Mouse (Mus musculus) forelimb bud, embryonic 11.5 days (tissue): ENCODE measurements around the gene Vangl1.
A peak's percentile ranks its signal among the peaks of the same experiment; 100 is the strongest.

ENCODE experiments used
- DNase-seq: peaks from one replicate; pipeline ENCODE4 v3.0.0-alpha.2; 2012; ENCODE audit warnings: low read depth, low spot score

The Vangl1 gene

DNA sequence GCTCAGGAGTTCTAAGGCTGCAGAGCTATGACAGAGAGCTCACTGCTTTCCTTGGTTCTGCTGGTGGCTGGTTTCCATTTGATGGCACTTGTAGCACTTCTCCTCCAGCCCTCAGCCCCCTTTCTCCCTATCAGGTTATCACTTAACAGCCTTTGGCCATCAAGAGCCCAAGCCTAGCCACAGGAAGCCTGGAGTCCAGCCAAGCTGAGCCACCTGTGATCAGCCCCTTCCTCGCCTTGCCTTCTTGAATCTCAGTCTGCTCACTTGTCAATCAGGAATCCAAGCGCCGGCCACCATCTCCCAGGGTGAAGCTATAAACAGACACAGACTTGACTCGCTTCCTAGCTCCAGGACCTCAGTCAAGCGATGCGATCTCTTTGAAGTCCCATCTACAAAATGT is 6.0 kb downstream of the Vangl1 start:
- DNase-seq: no peak

DNA sequence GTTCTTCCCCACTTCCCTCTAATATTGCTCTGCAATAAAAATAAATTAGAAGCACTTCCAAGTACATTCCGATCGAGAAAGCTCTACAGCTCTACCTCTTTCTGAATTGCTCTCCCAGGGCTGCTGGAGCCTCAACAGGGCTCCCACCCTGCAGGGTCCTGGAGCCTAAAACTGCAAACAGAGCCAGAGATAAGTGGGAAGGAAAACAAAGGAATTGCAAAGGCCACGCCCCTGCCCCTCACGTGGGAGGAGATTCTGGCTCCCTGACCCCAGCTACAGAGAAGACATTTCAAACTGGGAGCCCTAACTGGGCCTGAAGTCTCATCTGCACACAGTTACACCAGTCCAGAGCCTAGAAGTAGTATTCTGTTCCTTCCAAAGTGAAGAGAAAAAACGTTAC is 6.7 kb downstream of the Vangl1 start:
- DNase-seq: no peak

- no peak for DNase-seq
Measured at GRCm38 (mm10) chr3:102197152-102197551, 7.3 kb downstream of the Vangl1 start.

DNA sequence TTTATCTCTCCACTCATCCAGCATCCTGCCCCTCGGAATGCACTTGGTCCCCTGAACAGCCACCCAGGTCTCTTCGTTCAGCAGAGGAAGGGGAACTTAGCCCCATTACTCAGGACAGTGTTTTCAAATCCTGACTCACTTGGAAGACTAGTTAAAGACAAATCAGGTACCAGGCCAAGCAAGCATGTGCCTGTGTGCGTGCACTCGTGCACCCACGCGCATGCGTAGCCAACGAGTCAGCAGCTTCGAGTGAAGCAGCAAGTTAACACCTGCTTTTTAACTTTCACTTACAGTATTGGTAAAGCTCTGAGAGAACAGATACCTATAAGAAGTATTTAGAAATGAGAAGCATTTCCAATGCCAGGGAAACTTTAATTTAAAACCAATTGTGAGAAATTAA is 8.3 kb downstream of the Vangl1 start:
- DNase-seq: no peak

- DNase-seq: no peak
Measured at GRCm38 (mm10) chr3:102195762-102196161, 8.7 kb downstream of the Vangl1 start.

DNA sequence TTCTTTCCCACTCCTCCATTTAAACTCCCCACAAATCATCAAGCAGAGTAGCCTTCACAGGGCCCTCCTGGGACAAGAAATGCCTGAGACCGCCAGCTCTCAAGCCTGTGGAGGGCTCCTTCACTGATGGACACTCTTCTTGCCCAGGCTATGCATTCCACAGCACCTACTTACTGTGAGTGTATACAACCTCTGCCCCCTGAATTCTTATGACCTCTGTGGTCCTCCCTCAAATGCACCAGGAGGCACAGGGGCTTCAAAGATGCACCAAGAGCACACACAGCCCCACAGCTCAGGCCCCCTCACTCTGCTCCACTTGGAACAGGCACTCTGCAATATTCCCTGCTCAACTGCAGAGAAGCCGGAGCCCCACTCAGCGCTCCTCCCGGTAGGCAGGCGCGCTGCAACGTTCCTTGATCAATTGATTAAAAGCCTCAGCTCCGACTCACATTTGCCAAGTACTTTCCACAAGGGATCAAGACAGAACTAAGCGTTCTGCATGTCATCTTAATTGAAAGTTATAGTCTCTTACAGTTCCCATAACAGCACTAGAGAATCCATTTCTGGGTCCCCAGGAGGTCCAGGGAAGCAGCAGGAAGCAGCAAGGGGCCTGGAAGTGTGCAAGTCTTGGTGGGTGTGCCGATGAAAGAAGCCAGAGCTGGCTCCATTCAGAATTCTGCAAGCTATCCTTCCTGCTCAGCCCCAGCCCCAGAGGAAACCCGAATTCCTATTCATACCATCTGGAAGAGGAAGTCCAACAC is 10.0 kb downstream of the Vangl1 start:
- peak; percentile 72 for DNase-seq

DNA sequence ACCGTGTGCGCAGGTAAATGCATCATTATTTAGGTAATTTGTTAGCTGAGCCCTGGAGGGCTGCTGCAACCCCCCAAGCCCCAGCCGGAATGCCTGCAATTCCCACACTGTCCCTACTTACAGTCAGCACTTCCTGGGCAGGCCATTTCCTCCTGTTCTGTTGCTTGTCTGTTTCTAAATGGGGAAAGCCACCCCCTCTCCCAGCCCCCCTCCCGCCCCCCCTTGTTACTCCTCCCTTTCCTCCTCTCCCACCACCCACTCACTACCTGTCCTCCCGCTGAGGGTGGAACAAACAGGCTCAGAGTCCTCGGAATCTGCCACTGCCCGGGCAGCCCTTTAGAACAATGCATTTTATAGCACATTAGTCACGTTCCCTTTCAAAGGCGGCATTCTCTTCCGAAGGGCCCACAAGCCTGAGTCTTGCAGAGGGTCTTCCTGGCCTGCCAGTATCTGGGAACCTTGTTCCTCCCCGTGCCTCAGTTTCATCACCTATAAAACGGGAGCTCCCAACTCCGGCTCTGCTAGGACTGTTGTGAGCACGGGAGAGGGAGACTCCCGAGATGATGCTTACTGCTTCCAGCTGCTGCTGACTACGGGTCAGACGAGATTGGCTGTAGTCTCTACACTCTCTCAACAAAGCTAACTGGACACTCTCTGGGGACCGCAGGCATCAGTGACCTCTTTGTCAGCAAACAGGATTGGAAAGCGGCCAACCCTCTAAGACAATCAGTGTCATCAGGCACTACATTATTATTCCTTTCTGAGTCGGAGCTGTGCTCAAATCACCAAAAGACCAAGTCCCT is 10.8 kb downstream of the Vangl1 start:
- no peak for DNase-seq

GRCm38 (mm10) chr3:102192621-102193020 is 11.9 kb downstream of the Vangl1 start:
- no peak for DNase-seq

GRCm38 (mm10) chr3:102191575-102191974 is 12.9 kb downstream of the Vangl1 start:
- no peak for DNase-seq

DNA sequence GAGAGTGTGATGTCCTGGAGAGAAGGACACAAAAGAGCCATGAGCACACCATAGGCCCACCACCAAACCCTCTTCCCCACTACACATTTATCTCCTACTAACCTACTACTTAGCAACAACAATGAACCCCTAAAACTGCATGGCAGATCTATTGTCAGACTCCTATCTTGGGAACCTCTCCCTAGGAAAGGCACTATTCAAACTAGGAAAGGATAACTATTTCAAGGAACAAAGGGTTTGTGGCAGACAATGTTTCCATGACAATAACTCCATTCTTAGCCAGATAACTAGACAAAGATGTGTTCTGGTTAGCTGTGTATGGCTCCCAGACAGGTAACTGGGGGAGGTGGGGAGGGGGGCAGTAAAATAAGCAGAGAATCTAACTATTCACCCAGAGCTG is 13.9 kb downstream of the Vangl1 start:
- DNase-seq: no peak

GRCm38 (mm10) chr3:102190015-102190414 is 14.5 kb downstream of the Vangl1 start:
- DNase-seq: no peak

DNA sequence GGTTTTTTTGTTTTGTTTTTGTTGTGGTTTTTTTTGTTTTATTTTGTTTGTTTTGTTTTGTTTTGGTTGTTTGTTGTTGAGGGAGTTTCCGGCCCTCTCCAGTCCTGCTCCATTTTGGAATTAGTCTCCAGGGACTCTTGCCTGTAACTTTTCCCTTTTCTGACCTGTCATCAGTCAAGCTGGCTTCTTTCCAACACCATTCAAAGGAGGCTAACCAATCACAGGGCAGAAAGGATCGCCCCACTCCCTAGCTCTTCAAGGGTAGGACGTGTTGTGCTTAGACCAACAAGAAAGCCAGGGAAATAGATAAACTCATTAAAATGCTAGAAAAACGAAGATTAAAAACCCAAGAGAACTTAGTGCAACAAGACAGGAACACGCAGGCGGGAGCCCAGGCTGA is 15.5 kb downstream of the Vangl1 start:
- no peak for DNase-seq

GRCm38 (mm10) chr3:102187401-102187800 is 17.1 kb downstream of the Vangl1 start:
- DNase-seq: no peak

- DNase-seq: no peak
Measured at GRCm38 (mm10) chr3:102184721-102185120, 19.8 kb downstream of the Vangl1 start.

- no peak for DNase-seq
Measured at GRCm38 (mm10) chr3:102182601-102183000, 21.9 kb downstream of the Vangl1 start.

DNA sequence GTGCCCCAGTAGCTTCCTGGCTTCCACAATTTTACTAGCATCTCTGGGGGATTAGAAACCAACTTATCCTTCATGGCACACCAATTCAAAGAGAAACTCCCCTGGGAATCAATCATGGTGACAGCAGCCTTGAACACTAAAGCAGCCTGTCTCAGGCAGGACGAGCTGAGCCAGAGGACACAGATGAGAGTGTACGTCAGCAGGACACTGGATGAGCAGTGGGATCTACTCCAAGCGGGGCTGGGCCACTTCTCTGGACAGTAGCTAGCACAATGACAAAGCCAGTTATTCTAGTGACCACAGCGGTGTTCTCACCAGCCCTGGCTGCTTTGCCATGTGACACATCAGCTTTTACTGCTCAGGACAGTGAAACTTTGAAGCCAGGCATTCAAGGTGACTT is 23.3 kb downstream of the Vangl1 start:
- DNase-seq: no peak

- no peak for DNase-seq
Measured at GRCm38 (mm10) chr3:102180746-102181145, 23.7 kb downstream of the Vangl1 start.

GRCm38 (mm10) chr3:102179869-102180268 is 24.6 kb downstream of the Vangl1 start:
- no peak for DNase-seq

DNA sequence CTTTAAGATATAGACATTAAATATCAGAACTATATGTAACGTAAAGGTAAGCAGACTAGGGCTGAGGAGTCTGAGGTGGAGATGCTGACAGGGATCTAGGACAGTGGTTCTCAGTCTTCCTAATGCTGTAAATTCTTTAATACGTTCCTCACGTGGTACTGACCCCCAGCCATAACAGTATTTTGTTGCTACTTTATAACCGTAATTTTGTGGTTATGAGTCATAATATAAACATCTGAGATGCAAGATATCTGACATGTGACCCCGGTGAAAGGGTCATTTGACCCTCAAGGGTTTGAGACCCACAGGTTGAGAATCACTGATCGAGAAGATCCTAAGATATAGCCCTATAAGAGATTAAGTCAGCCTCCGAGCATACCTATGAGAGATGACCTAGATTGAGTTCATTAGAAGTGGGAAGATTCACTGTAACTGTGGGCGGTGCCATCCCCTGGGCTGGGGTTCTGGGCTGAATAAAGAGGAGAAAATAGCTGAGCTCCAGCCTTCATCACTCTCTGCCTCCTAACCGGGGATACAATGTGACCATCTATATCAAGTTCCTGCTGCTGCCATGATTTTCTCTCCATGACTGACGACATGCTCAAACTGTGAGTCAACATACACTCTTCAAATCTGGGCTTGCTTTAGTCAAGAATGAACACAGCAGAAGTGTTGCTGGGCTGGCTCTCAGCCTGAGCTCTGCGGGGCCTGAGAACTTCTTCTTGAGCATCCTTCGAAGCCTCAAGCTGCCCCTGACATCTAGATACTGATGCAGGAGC is 26.5 kb downstream of the Vangl1 start:
- DNase-seq: no peak

DNA sequence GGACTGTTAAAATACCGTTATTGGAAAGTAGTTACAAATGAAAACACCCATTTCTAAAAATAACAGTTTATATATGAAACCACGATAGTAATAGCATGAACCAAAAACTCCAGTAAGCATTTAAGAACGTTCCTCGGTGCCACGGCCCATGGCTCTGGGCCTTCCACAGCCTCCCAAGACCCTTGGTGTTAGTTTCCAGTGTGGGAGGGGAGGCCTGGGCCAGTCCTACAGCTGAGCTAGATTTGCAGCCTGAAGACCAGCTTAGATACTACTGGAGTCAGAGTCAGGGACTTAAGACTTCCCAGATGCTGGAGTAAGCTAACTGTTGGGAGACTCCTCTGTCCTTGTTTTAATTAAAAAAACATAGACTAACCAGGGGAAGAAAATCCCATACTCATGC is 28.4 kb downstream of the Vangl1 start:
- DNase-seq: no peak

DNA sequence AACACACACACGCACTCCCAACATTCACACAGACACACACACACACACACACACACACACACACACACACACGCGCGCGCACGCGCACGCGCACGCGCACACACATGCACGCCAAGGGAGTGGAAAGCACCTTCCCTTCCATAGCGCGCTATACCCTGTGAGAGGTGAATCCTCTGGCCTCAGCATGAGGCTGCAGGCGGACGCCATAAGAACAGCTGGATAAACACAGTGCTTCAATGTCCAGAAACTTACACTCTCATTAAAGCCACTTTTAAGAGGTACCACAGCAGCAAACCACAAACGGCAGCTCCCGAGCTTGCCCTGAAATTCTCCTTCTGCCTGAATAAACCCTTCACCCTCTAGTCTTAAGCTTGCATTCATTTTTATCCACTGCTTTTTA is 28.8 kb downstream of the Vangl1 start:
- no peak for DNase-seq

DNA sequence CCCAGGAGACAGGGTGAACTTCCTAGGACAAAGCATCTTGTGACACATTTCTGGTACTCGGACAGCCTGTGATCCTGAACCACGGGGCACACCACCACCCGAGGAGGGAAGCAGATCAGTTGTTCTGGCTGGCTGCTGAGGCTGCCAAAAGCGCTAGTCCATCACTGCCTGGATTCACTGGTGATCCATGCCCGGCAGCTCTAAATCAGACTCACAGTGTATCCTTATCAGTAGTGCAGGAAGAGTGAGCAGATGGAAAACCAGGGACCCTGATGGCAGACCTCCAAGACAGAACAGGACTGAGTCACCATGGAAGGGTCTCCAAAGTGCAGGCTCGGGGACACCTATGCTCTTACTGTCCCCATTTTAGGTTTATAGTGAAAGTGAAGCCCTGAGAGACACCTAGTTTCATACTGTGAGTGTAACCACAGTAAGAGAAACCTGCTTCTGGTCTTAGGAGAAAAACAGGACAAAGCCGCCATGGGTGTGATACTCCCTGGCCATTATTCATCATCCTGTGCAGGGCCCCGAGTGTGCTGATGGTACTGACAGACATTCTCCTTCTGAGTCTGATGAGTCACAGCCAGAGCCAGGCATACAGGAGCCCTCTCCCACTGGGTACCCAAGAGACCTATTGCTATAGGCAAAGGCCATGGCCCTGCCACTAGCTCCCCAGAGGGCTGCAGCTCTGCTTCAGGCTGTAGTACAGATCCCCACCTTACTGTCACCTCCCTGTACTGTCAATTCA is 30.2 kb downstream of the Vangl1 start:
- DNase-seq: no peak
